Mouse (Mus musculus) WW6 (cell line): ENCODE data around the gene Dctn3.
"Not testable (repeated sequence)": the region's sequence is repeated elsewhere in the genome, so short reads cannot be mapped to it uniquely, and the experiment has no call there.

Experiments
- DNase-seq: peaks from one replicate; pipeline ENCODE4 v3.0.0-alpha.2; 2013; ENCODE audit warnings: low read depth, low spot score

Dctn3 gene

GRCm38 (mm10) chr4:41699783-41700182, 23.2 kb downstream of the Dctn3 start, which contains the start of gene Il11ra1:
Gene Il11ra1 (plus strand): TSS chr4:41699989.
- not testable (repeated sequence) for DNase-seq

- DNase-seq = not testable (repeated sequence)
Measured at GRCm38 (mm10) chr4:41698421-41699016, 24.5 kb downstream of the Dctn3 start.

GRCm38 (mm10) chr4:41696930-41697841, 25.8 kb downstream of the Dctn3 start, which contains the start of gene Cntfr:
Gene Cntfr (minus strand): TSS chr4:41697089.
- not testable (repeated sequence) for DNase-seq

DNA sequence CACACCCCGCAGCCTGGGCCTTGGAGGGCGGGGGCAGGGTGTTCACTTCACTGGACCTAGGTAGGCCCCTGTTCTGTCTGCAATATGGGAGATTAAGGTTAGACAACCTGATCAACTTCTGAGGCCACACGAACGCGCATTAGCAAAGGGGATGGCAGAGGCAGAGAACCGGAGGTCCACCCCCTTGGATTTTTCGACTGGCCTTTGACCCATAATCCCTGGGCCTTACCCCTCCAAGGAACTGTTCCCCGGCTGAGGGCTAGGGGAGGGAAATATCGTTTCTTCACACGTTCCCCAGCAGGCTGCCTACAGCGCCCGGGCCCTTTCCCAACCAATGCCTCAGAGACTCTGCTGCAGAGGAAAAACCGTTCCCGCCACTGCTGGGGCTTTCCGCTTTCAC, 26.5 kb downstream of the Dctn3 start:
- not testable (repeated sequence) for DNase-seq

- DNase-seq = not testable (repeated sequence)
Measured at GRCm38 (mm10) chr4:41695800-41696199, 27.2 kb downstream of the Dctn3 start.

DNA sequence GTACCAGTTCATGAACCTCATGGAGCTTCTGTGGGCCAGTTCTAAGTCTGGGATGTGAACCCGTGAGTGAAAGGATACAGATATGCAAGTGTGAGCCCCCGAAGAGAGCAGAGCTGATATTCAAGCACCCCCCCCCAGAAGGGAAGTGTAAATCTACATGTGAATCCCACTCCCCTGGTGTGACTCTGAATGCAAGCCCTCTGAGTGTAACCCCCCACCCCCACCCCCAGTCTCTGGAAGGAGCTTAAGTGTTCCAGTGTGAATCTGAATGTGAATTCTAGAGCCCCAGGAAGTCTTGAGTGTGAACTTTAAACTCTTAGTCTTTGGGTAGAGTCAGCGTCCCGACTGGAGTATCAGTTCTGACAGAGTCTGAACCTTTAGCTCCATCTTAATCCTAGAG, 29.5 kb downstream of the Dctn3 start:
- not testable (repeated sequence) for DNase-seq

DNA sequence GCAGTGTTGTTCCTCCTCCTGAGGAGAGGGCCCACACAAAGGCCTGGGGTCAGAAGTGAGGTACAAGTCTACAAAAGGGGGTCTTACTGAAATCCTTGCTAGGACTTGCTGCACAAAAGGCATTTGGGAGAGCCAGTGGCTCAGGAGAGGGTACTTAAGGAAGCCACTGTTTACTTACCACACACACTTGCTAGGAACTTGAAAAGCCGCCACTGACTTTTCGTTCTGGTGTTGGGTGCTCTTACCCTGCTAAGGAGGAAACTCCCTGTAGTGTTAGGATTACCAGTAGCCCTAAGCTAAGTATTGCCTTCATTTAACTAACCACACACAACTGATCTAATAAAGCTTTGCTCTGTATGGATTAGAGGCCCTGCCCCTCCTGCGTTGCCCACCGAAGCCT, 33.0 kb downstream of the Dctn3 start:
- not testable (repeated sequence) for DNase-seq

GRCm38 (mm10) chr4:41688562-41688961, 34.4 kb downstream of the Dctn3 start:
- DNase-seq = not testable (repeated sequence)

- not testable (repeated sequence) for DNase-seq
Measured at GRCm38 (mm10) chr4:41685882-41686492, 37.0 kb downstream of the Dctn3 start.

GRCm38 (mm10) chr4:41684931-41685453, 38.0 kb downstream of the Dctn3 start:
- not testable (repeated sequence) for DNase-seq

- DNase-seq = not testable (repeated sequence)
Measured at GRCm38 (mm10) chr4:41684131-41684930, 38.6 kb downstream of the Dctn3 start.

- not testable (repeated sequence) for DNase-seq
Measured at GRCm38 (mm10) chr4:41683303-41683702, 39.7 kb downstream of the Dctn3 start.

DNA sequence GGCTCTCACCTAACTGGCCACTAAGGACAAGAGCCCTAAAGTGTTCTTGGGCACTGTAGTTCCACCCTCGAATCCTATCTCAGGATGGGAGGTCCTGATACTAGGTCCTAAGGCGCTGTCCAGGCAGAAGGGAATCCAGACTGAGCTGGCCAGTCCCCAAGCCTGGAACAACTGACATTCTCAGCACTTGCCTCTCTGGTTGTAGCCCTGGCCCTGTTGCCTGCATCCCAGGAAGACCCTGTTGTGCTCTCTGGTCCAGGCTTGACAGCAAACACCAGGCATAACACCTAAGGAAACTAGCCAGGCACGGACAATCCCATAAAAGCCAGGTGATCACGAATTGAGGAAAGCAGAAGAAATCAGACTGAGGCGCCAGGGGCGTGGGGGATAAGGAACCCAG, 40.2 kb downstream of the Dctn3 start:
- no peak for DNase-seq

DNA sequence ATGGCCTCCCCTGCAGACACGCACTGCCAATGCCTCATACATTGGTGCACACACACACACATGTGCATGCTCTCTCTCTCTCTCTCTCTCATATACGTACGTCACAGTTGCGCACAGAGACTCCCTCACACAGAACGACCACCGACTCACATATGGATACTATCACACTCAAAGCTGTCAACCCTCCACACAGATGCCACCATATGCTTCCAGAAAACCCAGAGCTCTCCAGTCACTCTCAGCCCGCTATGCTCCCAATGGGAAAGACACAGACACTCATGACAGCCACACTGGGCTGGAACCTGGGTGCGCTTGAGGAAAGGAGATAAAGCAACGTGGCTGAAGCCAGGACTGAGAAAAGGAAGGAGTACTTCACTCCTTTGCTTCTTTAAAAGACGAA, 41.0 kb downstream of the Dctn3 start:
- no peak for DNase-seq

GRCm38 (mm10) chr4:41681176-41681575, 41.8 kb downstream of the Dctn3 start:
- no peak for DNase-seq

DNA sequence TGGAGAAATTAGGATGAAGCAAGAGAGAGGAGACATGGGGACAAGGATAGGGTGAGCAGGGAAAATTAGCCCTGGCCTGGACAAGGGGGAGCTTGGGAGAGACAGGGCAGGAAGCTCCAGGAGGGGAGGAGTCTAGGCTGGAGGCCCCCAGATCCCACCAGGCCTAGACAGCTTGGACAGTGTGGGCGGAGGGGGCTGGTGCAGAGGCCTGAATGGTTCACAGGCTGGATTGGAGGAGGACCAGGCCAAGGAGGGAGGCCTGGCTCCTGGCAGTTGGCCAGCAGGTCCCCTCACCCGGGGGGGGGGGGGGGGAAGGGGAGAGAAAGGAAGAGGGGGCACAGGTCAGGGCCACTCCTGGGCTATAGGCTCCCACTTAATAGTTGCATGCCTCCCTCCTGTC, 43.7 kb downstream of the Dctn3 start:
- DNase-seq = no peak

DNA sequence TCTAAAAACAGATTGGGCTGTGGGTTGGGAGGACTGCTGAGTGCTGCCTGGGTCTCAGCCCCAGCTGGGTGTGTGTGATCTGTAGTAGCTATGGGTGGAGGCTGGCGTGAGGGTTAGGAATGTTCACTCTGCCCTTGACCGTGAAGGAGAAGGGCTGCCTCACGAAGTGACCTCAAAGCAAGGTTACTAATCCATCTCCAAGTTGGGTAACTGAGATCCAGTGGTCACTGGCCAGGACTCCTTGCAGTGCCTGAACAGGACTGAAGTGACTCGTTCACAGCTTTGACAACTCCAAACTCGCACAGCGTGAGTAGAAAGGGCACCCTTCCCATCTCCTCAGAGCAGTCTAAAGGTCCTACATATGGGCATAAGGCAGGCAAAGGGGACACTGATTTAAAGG, 44.1 kb downstream of the Dctn3 start:
- DNase-seq = no peak

DNA sequence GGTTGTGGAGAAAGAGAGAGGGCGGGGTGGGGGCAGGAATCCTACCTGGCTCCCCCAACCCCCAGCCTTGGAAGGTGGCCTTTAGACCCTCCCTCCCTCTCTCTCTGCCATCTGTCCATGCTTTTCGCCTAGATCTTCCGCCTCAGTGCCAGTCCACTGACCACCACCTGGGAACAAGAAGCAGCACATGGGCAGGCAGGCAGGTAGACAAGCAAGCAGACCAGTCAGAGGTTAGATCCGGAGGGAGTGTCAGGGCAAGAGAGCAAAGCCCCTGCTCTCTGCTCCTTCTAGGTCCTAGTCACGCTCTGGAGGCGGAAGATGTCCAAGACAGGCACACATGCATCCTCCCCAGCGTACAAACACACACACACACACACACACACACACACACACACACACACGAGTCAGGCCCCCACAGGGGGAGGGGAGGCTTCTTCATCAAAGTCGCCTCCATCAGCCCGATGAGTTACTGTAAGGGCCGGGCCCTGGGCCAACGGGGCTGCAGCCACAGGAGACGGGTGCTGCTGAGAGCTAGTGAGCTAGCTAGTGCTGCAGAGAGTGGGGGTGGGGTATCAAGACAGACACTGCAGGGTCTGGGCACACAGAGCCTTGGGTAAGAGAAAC, 45.9 kb downstream of the Dctn3 start:
- DNase-seq = no peak

DNA sequence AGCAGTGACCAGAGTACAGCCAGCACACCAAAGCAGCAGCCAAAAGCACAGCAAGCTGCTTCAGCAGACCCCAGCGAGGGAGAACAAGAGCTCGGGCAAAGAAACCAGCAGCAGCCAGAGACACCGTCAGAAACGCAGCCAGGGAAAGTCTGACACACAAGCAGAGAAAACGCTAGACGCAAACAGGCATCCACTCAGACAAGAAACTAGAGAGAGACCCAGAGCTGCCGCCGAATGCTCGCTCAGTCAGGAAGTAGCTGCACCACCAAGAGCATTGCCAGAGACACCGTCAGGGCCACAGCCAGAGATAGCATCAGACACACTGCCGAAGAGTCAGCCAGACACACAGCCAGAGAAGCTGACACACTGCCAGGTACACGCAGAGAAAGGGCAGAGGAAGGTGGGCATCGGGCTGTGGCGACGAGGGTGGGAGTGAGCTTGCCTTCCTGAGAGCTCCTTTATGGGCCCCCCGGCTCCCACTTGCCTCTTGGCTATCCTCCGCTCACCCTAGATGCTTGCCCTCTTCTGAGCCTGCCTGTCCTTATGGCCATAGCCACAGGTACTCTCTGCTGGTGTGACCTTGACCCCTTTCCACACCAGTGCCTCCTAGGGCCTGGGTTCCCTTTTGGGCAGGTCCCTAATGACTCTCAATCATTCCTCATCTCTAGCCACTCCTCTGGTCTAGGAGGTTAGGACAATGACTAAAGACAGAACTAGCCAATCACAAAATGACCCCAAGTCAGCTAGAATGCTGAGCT, 46.5 kb downstream of the Dctn3 start:
- no peak for DNase-seq

- DNase-seq = no peak
Measured at GRCm38 (mm10) chr4:41673186-41673585, 49.8 kb downstream of the Dctn3 start.
